Mouse (Mus musculus): ENCODE data around the gene Fcgr2b.
"Not testable (repeated sequence)": the region's sequence is repeated elsewhere in the genome, so short reads cannot be mapped to it uniquely, and the experiment has no call there.

- not testable (repeated sequence) for TF ChIP-seq CTCF (IDR thresholded peaks at IDR 0.05; ENCODE audit: low read depth, low read length); POLR2A (IDR thresholded peaks at IDR 0.05; ENCODE audit: insufficient read depth, low read length); EP300 (IDR thresholded peaks at IDR 0.05; ENCODE audit: insufficient read depth, low read depth, low read length)
Observed at GRCm38 (mm10) chr1:170975350-170975749, 997 bp downstream of the Fcgr2b start.
